Mouse (Mus musculus) spleen, adult 2 months (tissue): ENCODE results near the gene Fgf14. TPM values are rescaled to one million over a fixed set of nuclear protein-coding genes. Genes with fewer than 3 reads are reported as not detected.
"Not testable (repeated sequence)": the region's sequence is repeated elsewhere in the genome, so short reads cannot be mapped to it uniquely, and the experiment has no call there.

Experiments
- DNase-seq, 2 experiments: peaks; one replicate each; pipeline versions ENCODE4 v3.0.0 to v3.0.0-alpha.2; 2012 to 2021; ENCODE audit warnings: low spot score in 2 of 2, low read depth in 1 of 2
- H3K27ac ChIP-seq: fragments of 200-500 bp; 2 replicates; pipeline ENCODE4 v1.5.1; 2012; ENCODE audit warnings: low read length, inconsistent platforms; ENCODE audit not compliant: insufficient read depth
- H3K27me3 ChIP-seq: fragments of 200-500 bp; 2 replicates; pipeline ENCODE4 v1.6.1; 2012; ENCODE audit warnings: mild to moderate bottlenecking, moderate library complexity, low read length, inconsistent platforms; ENCODE audit not compliant: control insufficient read depth, insufficient read depth
- H3K36me3 ChIP-seq: fragments of 200-500 bp; 2 replicates; pipeline ENCODE4 v1.6.1; 2012; ENCODE audit warnings: mild to moderate bottlenecking, low read length, inconsistent platforms; ENCODE audit not compliant: control insufficient read depth, insufficient read depth
- H3K4me1 ChIP-seq: fragments of 200-500 bp; 2 replicates; pipeline ENCODE4 v1.6.1; 2011; ENCODE audit warnings: inconsistent platforms; ENCODE audit not compliant: control insufficient read depth, insufficient read depth, insufficient read length
- H3K4me3 ChIP-seq: fragments of 200-500 bp; 2 replicates; pipeline ENCODE4 v1.5.1; 2011; ENCODE audit warnings: mild to moderate bottlenecking, inconsistent platforms; ENCODE audit not compliant: insufficient read depth, insufficient read length; ENCODE audit errors: extremely low read depth
- CTCF ChIP-seq: fragments of 200-500 bp; IDR thresholded peaks from 2 replicates; pipeline ENCODE4 v1.5.1; 2011; ENCODE audit warnings: mild to moderate bottlenecking, inconsistent platforms; ENCODE audit not compliant: insufficient read depth, insufficient read length, insufficient replicate concordance; ENCODE audit errors: extremely low read depth
- POLR2A ChIP-seq: fragments of 200-500 bp; IDR thresholded peaks from 2 replicates; pipeline ENCODE4 v1.6.1; 2011; ENCODE audit warnings: low read depth, low read length, inconsistent platforms
- WGBS: fragments of 180-500 bp; shearing (Covaris S2); methylation state at CpG from one replicate; pipeline ENCODE4 v1.1.7; 2018; 5-methylcytosine and 5-hydroxymethylcytosine counted together
- polyA plus RNA-seq: library from polyadenylated mRNA; depleted of rRNA; stranded (reverse); fragments of >200 nt; gene quantifications from 2 replicates; pipeline ENCODE4 v1.2.3, GENCODE M21; 2012

Gene Fgf14
- polyA plus RNA-seq, 1 experiment, result 0.02 TPM

- WGBS, result 86% methylated on average over 1 of the region's 1 CpGs
- Histone ChIP-seq H3K4me3 (no peak overlapping the region), H3K36me3 (no peaks in the 10 kb centered on the region), H3K27ac (no peak overlapping the region), H3K4me1 (no peaks in the 10 kb centered on the region), H3K27me3 (no peaks in the 10 kb centered on the region)
- no peak for TF ChIP-seq POLR2A
- no peak for DNase-seq
Observed at GRCm38 (mm10) chr14:124107205-124107873, 569.6 kb downstream of the Fgf14 start.

- Histone ChIP-seq H3K4me1 (no peaks in the 10 kb centered on the region), H3K27me3 (no peaks in the 10 kb centered on the region), H3K27ac (no peak overlapping the region), H3K36me3 (no peaks in the 10 kb centered on the region), H3K4me3 (no peak overlapping the region)
- no peak for TF ChIP-seq CTCF
- no peak for TF ChIP-seq POLR2A
- DNase-seq, result no peak
Observed at GRCm38 (mm10) chr14:124083126-124083525, 593.8 kb downstream of the Fgf14 start.

GRCm38 (mm10) chr14:124044016-124044415 is 632.9 kb downstream of the Fgf14 start:
- H3K36me3 ChIP-seq, result no peaks in the 10 kb centered on the region
- 67% methylated on average over 1 of the region's 1 CpGs for WGBS
- H3K27me3 ChIP-seq, result no peaks in the 10 kb centered on the region
- TF ChIP-seq CTCF (no peak), POLR2A (no peak)
- H3K27ac ChIP-seq, result no peak overlapping the region
- no peaks in the 10 kb centered on the region for H3K4me1 ChIP-seq
- DNase-seq, result no peak
- H3K4me3 ChIP-seq, result no peak overlapping the region

GRCm38 (mm10) chr14:124040651-124041050 is 636.3 kb downstream of the Fgf14 start:
- no peaks in the 10 kb centered on the region for H3K4me1 ChIP-seq
- H3K27me3 ChIP-seq, result no peaks in the 10 kb centered on the region
- 79% methylated on average over 1 of the region's 1 CpGs for WGBS
- no peak overlapping the region for H3K27ac ChIP-seq
- no peaks in the 10 kb centered on the region for H3K36me3 ChIP-seq
- no peak for DNase-seq
- H3K4me3 ChIP-seq, result no peak overlapping the region
- TF ChIP-seq CTCF (no peak), POLR2A (no peak)

- H3K4me3 ChIP-seq, result no peak overlapping the region
- H3K27ac ChIP-seq, result no peak overlapping the region
- no peaks in the 10 kb centered on the region for H3K27me3 ChIP-seq
- H3K4me1 ChIP-seq, result no peaks in the 10 kb centered on the region
- 92% methylated on average over 4 of the region's 4 CpGs for WGBS
- DNase-seq, result no peak
- TF ChIP-seq POLR2A (no peak), CTCF (no peak)
- H3K36me3 ChIP-seq, result no peaks in the 10 kb centered on the region
Observed at GRCm38 (mm10) chr14:124037434-124037833, 639.5 kb downstream of the Fgf14 start.

GRCm38 (mm10) chr14:124036575-124037205 is 640.2 kb downstream of the Fgf14 start:
- no peak overlapping the region for H3K4me3 ChIP-seq
- WGBS, result 65% methylated on average over 1 of the region's 1 CpGs
- no peaks in the 10 kb centered on the region for H3K4me1 ChIP-seq
- H3K27ac ChIP-seq, result no peak overlapping the region
- TF ChIP-seq CTCF (no peak), POLR2A (no peak)
- no peaks in the 10 kb centered on the region for H3K27me3 ChIP-seq
- no peak for DNase-seq
- no peaks in the 10 kb centered on the region for H3K36me3 ChIP-seq

- WGBS, result 58% methylated on average over 3 of the region's 3 CpGs
- not testable (repeated sequence) for H3K4me1 ChIP-seq, H3K36me3 ChIP-seq, DNase-seq, H3K27ac ChIP-seq, H3K4me3 ChIP-seq, H3K27me3 ChIP-seq
Observed at GRCm38 (mm10) chr14:124033302-124033701, 643.6 kb downstream of the Fgf14 start.
